Mouse (Mus musculus) stomach, postnatal 0 days (tissue): ENCODE data around the gene Fcer1g.

ENCODE experiments used
- CTCF ChIP-seq: IDR thresholded peaks from 2 replicates; pipeline ENCODE4 v1.5.1; 2016; ENCODE audit warnings: antibody characterized with exemption, low read depth, mild to moderate bottlenecking, moderate library complexity
- EP300 ChIP-seq: optimal IDR thresholded peaks from 2 replicates; pipeline ENCODE3; 2016; ENCODE audit warnings: antibody characterized with exemption

- TF ChIP-seq CTCF (no peak), EP300 (no peak)
Observed at GRCm38 (mm10) chr1:171280250-171280915, 46.2 kb upstream of the Fcer1g start.
